Mouse (Mus musculus) heart, postnatal 0 days (tissue): Measurements from ENCODE around the gene Fryl. TPM values are rescaled to one million over a fixed set of nuclear protein-coding genes. Genes with fewer than 3 reads are reported as not detected.

Source experiments
- ATAC-seq: fragments of 200-750 bp; cut with Nextera tagmentation; 2 replicates; pipeline ENCODE4 v1.8.0; 2017; ENCODE audit warnings: low read depth, moderate number of reproducible peaks, moderate library complexity; ENCODE audit not compliant: insufficient read depth
- DNase-seq: peaks from one replicate; pipeline ENCODE4 v3.0.0-alpha.2; 2016; ENCODE audit warnings: low spot score
- H3K27ac ChIP-seq: fragments of 300-500 bp; sonication (generic); 2 replicates; pipeline ENCODE4 v1.5.1; 2014; ENCODE audit warnings: low read depth, mild to moderate bottlenecking
- H3K27me3 ChIP-seq: fragments of 300-500 bp; sonication (generic); 2 replicates; pipeline ENCODE4 v1.6.1; 2014; ENCODE audit warnings: low read length, mixed read lengths; ENCODE audit not compliant: control insufficient read depth, insufficient read depth
- H3K36me3 ChIP-seq: fragments of 300-500 bp; sonication (generic); replicated peaks from 2 replicates; pipeline ENCODE4 v1.6.1; 2014; ENCODE audit warnings: low read length, mixed read lengths; ENCODE audit not compliant: control insufficient read depth, insufficient read depth
- H3K4me1 ChIP-seq: fragments of 300-500 bp; sonication (generic); 2 replicates; pipeline ENCODE4 v1.6.1; 2014; ENCODE audit warnings: antibody characterized with exemption; ENCODE audit not compliant: control insufficient read depth, insufficient read depth
- H3K4me2 ChIP-seq: fragments of 300-500 bp; sonication (generic); 2 replicates; pipeline ENCODE4 v1.6.1; 2014; ENCODE audit warnings: low read depth, mild to moderate bottlenecking, low read length, moderate library complexity
- H3K4me3 ChIP-seq: fragments of 300-500 bp; sonication (generic); 2 replicates; pipeline ENCODE4 v1.5.1; 2014; ENCODE audit warnings: low read depth, low read length
- H3K9ac ChIP-seq: fragments of 300-500 bp; sonication (generic); replicated peaks from 2 replicates; pipeline ENCODE4 v1.6.1; 2014; ENCODE audit warnings: low read depth, low read length, mixed read lengths
- H3K9me3 ChIP-seq: fragments of 300-500 bp; sonication (generic); replicated peaks from 2 replicates; pipeline ENCODE4 v1.6.1; 2016; ENCODE audit warnings: low read length; ENCODE audit not compliant: control insufficient read depth
- CTCF ChIP-seq: IDR thresholded peaks from 2 replicates; pipeline ENCODE4 v1.5.1; 2016; ENCODE audit warnings: antibody characterized with exemption, control low read depth, low read depth
- EP300 ChIP-seq: IDR thresholded peaks from 2 replicates; pipeline ENCODE4 v1.6.1; 2016; ENCODE audit warnings: antibody characterized with exemption, low read depth
- WGBS: fragments of 180-500 bp; shearing (Covaris S2); extraction: QIAGEN DNeasy Blood & Tissue Kit; methylation state at CpG from one replicate; pipeline ENCODE4 v1.1.7; 2014; 5-methylcytosine and 5-hydroxymethylcytosine counted together
- polyA plus RNA-seq: library from polyadenylated mRNA; unstranded; fragments of >200 nt; fragmentation: Nextera tagmentation; extraction: Ambion mirVana; gene quantifications from 2 replicates; pipeline ENCODE4 v1.2.1, GENCODE M21; 2015
- total RNA-seq: library from RNA; depleted of rRNA; stranded (reverse); fragments of >200 nt; gene quantifications from 2 replicates; pipeline ENCODE4 v1.2.3, GENCODE M21; 2014; ENCODE audit warnings: low replicate concordance

Gene Fryl
- total and polyA plus RNA-seq, 2 experiments from 2014 or later, result 19.3 to 43.0 TPM

DNA sequence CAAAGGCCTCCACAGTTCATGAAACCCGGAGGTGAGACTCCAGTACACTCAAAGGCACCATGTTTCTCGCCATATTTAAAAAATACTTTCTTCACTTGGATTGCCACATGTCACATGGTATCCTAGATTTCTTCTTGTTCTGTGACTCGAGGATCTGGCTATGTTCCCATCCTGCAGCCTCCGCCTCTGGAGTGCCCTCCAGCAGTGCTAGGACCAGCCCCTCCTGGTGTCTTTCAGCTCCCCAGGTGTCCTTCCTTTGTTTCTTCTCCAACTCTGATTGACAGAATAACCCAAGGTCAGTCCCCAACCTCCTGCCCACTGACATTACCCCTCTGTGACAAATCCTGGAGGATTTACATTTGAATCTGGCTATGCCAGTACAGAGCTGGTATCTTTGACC is 26.2 kb downstream of the Fryl start:
- H3K9me3 ChIP-seq, result no peaks in the 10 kb centered on the region
- 64% methylated on average over 4 of the region's 4 CpGs for WGBS
- H3K4me3 ChIP-seq, result no peak overlapping the region
- H3K36me3 ChIP-seq, result no peaks in the 10 kb centered on the region
- H3K4me2 ChIP-seq, result no peak overlapping the region
- no peaks in the 10 kb centered on the region for H3K27me3 ChIP-seq
- no peak for ATAC-seq
- peak overlapping the region; percentile 59 for H3K27ac ChIP-seq
- no peak for DNase-seq
- no peak for TF ChIP-seq CTCF
- TF ChIP-seq EP300, result no peak
- no peak overlapping the region for H3K9ac ChIP-seq
- peaks cover 68% of the 10 kb centered on the region for H3K4me1 ChIP-seq

DNA sequence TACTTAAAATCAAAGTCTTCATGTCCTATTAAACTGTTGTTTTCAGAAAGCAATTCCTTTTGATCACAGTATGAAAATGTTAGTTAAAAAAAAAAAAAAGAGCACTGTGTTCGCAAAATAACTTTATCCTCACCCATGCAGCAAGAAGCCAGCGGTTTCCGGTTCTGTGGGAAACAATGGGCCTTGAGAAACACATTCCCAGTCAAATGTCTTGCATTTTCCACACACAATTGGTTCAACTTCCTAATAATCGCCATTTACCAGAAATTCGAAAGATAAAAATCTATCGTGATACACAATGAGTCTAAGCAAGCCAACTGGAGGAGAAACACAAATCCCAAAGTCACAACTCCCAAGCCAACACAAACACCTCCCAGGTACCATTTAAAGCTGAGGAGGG is 27.0 kb downstream of the Fryl start:
- no peaks in the 10 kb centered on the region for H3K36me3 ChIP-seq
- ATAC-seq, result no peak
- H3K9ac ChIP-seq, result no peak overlapping the region
- WGBS, result 64% methylated on average over 6 of the region's 6 CpGs
- peaks cover 68% of the 10 kb centered on the region for H3K4me1 ChIP-seq
- TF ChIP-seq EP300, result 0 out of 2 replicates have a peak, but pooled peaks have one; percentile 33
- TF ChIP-seq CTCF, result no peak
- peak overlapping the region; percentile 81 for H3K27ac ChIP-seq
- H3K27me3 ChIP-seq, result no peaks in the 10 kb centered on the region
- no peaks in the 10 kb centered on the region for H3K9me3 ChIP-seq
- DNase-seq, result no peak
- H3K4me2 ChIP-seq, result no peak overlapping the region
- H3K4me3 ChIP-seq, result no peak overlapping the region

DNA sequence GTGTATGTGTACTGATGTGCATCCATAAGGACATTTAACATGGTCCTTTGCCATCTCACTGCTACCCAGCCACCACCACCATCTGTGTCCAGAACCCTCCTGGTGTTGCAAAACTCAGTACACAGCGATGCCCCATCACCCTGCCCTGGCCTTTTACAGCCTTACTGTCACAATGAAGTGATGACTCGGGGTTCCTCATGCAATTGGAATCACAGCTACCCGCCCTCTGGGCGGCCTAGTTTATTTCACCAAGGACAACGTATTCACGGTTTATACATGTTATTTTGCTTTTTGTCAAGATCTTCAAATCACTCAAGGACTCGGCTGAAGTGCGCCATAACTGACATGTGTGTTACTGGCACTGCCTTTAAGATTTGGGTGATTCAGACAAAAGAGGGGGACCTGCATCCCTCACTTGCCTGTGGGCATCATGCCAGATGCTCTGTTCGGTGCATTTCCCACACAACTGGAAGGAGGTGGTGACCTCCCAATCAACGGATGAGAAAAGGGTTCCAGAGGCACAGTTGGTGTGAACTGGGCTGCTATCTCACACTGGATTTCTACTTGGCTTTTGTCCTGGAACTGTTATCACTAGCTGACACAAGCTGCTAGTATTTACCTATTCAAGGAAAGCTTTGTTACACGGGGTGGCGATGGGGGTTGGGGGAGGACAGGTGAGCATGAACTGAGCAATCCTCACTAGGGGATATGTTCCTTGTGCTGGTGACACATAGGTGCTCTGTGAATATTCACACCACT is 27.9 kb downstream of the Fryl start:
- DNase-seq (no peak), ATAC-seq (no peak)
- Histone ChIP-seq H3K4me3 (no peak overlapping the region), H3K9ac (no peak overlapping the region), H3K4me1 (peaks cover 60% of the 10 kb centered on the region), H3K9me3 (no peaks in the 10 kb centered on the region), H3K27ac (peak overlapping the region; percentile 81), H3K27me3 (no peaks in the 10 kb centered on the region), H3K36me3 (no peaks in the 10 kb centered on the region), H3K4me2 (no peak overlapping the region)
- no peak for TF ChIP-seq EP300
- whole genome bisulfite sequencing, result 58% methylated on average over 12 of the region's 12 CpGs

DNA sequence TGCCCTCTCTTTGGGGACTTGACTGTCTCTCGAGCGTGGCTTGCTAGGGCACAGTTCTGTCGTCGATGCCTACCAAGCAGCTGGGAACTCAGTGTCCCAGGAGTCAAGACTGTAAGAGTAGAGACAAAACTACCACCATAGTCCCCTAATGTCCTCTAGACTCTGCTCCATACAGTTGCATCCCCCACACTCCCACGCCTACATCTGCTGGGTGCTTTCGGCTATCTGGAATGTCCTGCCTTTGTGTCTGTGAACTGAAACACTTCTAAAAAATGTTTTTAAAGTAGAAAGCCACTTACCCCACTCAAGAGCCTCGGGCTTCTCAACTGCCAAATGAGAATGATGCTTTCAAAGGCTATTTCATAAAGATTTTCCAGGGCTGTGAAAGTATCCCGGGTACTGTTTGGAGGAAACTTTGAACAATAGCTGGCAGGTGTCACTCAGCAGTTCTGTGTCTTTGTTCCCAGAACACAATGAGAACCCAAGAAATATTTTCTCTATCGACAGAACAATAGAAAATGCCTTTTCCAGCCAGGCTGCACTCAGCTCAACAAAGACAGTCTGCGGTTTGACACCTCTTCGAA is 28.8 kb downstream of the Fryl start:
- H3K4me1 ChIP-seq, result peaks cover 52% of the 10 kb centered on the region

DNA sequence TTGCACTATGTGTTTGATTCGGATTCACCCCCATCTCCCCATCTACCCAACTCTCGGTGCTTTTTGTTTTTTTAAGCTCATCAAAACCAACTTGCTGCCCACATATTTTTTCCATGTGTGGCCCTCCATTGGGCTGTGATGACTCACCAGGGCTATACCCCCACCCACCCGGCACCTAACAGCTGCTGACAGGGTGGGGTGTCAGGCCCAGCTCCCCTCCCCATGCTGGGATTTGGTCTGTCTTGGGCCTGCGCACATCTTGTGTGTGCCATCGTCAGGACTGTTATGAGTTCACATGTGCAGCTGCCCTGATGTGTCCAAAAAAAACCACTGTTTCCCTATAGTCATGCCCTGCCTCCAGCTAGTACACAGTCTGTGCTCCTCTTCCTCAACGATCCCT is 33.4 kb downstream of the Fryl start:
- whole genome bisulfite sequencing, result 62% methylated on average over 6 of the region's 6 CpGs
- no peak for ATAC-seq

More for the DNA sequence above, 28.8 kb downstream of the Fryl start:
- TF ChIP-seq EP300 (no peak), CTCF (no peak)
- Histone ChIP-seq H3K4me2 (no peak overlapping the region), H3K27me3 (no peaks in the 10 kb centered on the region), H3K9me3 (no peaks in the 10 kb centered on the region), H3K27ac (peak overlapping the region; percentile 81), H3K9ac (no peak overlapping the region), H3K36me3 (no peaks in the 10 kb centered on the region), H3K4me3 (no peak overlapping the region)
- 31% methylated on average over 11 of the region's 11 CpGs for WGBS
- no peak for DNase-seq
- ATAC-seq, result no peak

More for the DNA sequence above, 33.4 kb downstream of the Fryl start:
- H3K4me3 ChIP-seq, result no peak overlapping the region
- no peaks in the 10 kb centered on the region for H3K27me3 ChIP-seq
- H3K4me2 ChIP-seq, result no peak overlapping the region
- TF ChIP-seq EP300 (no peak), CTCF (no peak)
- H3K36me3 ChIP-seq, result peaks cover 12% of the 10 kb centered on the region; the same call in 1 of the 2 replicates
- H3K4me1 ChIP-seq, result peaks cover 13% of the 10 kb centered on the region; the same call in 1 of the 2 replicates
- no peak overlapping the region for H3K27ac ChIP-seq
- DNase-seq, result no peak
- H3K9me3 ChIP-seq, result no peaks in the 10 kb centered on the region
- no peak overlapping the region for H3K9ac ChIP-seq
